8 mouse cellular contexts compared by ENCODE assay signal in the genomic region with DNA sequence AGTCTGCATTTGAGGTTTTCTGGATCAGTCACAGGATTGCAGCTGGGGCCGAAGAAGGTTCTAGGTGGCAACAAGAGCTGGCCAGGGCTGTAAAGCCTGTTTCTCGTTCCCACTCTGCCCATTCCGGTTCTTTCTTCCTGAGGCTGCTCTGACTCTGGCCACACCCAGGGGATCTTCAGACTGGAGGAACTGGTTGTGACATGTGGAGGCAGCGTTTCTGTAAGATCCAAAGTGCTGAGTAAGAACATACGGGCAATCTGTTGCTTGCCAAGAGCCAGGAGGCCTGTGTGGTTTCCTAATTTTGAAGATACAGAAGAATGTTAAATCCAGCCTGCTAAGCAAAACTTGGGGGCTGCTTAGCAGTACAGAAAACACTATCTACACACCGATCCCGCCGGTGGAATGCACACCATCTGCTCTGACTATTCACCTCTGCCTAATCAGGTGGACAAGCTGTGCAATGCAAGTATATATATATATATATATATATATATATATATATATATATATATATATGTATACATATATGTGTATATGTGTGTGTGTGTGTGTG.
A peak's percentile ranks its signal among the peaks of the same experiment; 100 is the strongest.
DNase-seq lines count a peak whose midpoint lies in the region; ATAC-seq lines count a peak whose summit lies in the region.

No protein-coding gene starts in this region.

- 25% methylated on average over 8 of the region's 8 CpGs for WGBS in large intestine, adult 2 months

- intact Hi-C loops in left cerebral cortex, postnatal 36 days (cut with DNase I) = no loop called here
- intact Hi-C loops in left cerebral cortex, postnatal 4 days (cut with DNase I) = no loop called here

- ATAC-seq in neutrophil, adult 5-6 weeks (ENCODE audit: extremely low read depth, insufficient number of reproducible peaks, low FRiP score, poor library complexity, severe bottlenecking) = peak; percentile 36; the same call in 1 of the 2 replicates

- peak; percentile 17 to 27 for DNase-seq in left cerebral cortex, postnatal 36 days (ENCODE audit: low spot score in 2 of 2)
- DNase-seq in left cerebral cortex, adult 18-20 months (ENCODE audit: low spot score in 2 of 2) = no peak
- DNase-seq in adipocyte (ENCODE audit: low spot score) = peak; percentile 69
- peak; percentile 51 for DNase-seq in large intestine, adult 2 months (ENCODE audit: low read depth, low spot score)
- DNase-seq in left cerebral cortex, postnatal 4 days = no peak
- no peak for DNase-seq in cerebellum, adult 9-10 months
- no peak for DNase-seq in adrenal gland, postnatal 10 days

Comparison
In these comparisons a context has a peak if more than half of its experiments do, and no peak if none do; other contexts are left out.
1. DNase-seq: peak in left cerebral cortex, postnatal 36 days (2 of 2), adipocyte (single experiment) and large intestine, adult 2 months (single experiment); none in left cerebral cortex, adult 18-20 months (0 of 2), left cerebral cortex, postnatal 4 days (single experiment), cerebellum, adult 9-10 months (single experiment) and adrenal gland, postnatal 10 days (single experiment).